Mouse (Mus musculus): ENCODE data around the gene 1700125H20Rik.
"Not testable (repeated sequence)": the region's sequence is repeated elsewhere in the genome, so short reads cannot be mapped to it uniquely, and the experiment has no call there.

The 1700125H20Rik gene

GRCm38 (mm10) chr11:85170058-85170740, at the start of gene 1700125H20Rik:
1700125H20Rik (plus strand) TSS chr11:85170404.
- DNase-seq = peak; percentile 87

- no peak for DNase-seq
Observed at GRCm38 (mm10) chr11:85122073-85122472, 48.1 kb upstream of the 1700125H20Rik start.

DNA sequence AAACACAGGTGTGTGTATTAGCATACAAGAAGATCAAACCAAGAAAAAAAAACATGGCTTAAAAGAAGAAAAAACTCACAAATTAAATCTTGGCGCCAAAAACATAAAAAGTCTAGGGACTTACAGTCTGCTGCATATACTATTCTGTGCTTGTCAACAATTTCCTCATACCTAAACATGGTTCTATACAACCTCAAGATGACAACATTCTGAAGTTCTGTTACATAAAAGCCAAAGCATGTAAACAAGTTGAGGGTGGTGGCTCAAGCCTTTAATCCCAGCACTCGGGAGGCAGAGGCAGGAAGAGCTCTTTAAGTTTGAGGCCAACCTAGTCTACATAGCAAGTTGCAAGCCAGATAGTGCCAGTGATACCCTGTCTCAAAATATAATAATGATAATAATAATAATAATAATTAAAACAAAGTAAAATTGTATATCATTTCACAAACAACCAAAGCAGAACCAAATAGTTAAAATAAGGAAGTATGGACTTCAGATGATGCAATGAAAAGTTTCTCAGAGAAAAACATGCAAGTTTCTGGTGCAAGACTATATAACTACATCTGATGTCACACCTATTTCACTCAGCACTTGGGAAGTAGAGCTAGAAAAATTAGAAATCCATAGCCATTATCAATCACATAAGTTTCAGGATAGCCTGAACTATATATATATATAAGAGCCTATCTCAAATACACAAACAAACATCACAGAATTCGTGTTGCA, 46.8 kb upstream of the 1700125H20Rik start:
- DNase-seq = no peak

- DNase-seq = no peak
Observed at GRCm38 (mm10) chr11:85126257-85127102, 43.7 kb upstream of the 1700125H20Rik start.

- DNase-seq = no peak
Observed at GRCm38 (mm10) chr11:85128883-85129282, 41.3 kb upstream of the 1700125H20Rik start.

DNA sequence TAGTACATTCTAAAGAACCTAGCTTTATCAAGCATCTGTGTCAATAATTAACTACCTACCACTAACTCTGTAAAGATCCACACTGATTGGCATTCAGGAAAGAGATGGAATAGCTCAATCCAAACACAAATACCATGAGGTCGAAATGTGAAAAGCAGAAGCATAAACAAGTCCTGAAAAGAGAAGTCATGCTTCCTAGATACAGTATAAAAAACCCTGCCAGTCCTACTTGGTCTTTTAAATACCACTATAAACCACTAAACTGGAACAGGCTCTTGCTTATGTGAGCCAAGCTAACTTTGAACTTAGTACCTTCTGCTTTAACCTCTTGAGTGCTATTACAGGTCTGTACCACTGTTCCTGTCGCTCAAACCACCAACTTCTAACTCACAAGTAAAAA, 38.7 kb upstream of the 1700125H20Rik start:
- DNase-seq = no peak

DNA sequence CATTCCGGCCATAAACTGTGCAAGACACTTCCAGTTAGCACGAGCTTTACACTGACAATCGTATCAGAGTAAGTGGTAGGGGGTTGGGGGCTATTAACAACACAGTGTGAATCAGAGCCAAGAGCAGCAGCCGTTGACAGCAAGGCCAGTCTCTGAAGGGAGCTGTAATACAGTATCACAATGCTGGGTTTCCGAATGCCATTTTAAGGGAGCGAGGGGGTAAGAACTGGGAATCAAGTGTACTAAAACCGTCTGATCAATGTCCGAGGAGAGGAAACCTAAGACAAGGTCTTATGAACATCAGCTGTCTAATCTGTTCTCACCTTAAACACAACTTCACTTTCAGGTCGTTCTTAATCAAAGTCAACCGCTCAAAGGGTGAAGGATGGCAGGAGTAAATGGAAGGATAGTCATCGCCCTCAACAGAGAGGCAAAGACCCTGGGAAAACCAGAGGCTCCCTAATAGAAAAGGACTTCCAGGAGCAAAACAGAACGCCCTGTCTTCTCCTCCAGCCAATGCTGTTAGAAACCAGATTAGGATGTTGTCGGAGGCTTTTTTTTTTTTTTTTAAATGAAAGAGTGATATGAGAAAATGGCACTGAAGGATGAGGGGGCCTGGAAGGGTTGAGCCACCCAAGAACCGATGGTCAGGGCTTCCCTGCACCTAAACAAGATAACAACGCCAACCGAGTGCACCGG, 31.3 kb upstream of the 1700125H20Rik start:
- peak; percentile 5 for DNase-seq

DNA sequence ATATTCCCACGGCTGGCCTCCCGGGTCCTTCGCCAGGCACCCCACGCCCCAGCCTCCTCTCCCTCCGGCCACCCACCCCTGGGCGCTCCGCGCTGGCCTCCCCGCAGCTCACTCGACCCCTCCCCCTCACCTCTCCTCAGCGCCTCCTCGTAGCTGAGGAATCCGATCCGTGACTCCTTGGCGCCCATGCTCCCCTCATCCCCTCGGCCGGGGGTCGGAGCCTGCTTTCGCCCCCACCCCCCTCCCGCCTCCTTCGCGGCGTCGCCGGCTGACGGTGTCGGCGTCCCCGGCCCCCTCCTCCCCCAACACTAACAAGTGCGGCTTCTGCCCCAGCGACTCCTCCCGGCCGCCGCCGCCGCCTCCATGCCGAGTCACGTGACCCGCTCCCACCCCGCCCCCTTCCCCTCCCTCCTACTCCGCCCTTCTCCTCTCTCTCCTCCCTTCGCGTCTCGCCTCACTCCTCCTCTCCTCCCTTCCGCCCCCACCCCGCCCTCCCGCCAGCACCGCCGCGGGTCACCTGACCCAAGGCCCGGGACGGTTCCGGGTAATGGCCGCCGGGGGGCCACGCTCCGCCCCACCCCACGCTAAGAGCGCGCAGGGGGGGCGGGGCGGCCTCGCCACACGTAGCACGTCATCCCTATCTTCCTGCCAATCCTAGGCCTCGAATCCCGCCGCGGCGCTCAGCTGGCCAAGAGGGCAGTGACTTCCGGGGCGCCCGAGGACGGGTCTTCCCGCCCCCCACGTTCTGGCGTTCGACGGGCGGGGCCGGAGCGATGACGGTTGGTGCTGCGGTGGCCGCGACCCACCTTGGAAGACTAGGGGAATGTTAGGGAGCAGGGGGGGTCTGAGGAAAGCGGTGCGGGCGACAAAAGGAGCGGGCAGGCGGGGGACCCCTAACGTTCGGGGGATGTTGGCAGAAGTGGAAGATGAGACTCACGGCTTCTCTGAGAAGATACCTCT, 30.3 kb upstream of the 1700125H20Rik start, which contains the start of gene Usp32:
TSS of gene Usp32 (minus strand) at position 581 of the 960 bp plus-strand sequence.
- peak; percentile 96 for DNase-seq

GRCm38 (mm10) chr11:85152256-85152930, 17.8 kb upstream of the 1700125H20Rik start:
- DNase-seq = no peak

DNA sequence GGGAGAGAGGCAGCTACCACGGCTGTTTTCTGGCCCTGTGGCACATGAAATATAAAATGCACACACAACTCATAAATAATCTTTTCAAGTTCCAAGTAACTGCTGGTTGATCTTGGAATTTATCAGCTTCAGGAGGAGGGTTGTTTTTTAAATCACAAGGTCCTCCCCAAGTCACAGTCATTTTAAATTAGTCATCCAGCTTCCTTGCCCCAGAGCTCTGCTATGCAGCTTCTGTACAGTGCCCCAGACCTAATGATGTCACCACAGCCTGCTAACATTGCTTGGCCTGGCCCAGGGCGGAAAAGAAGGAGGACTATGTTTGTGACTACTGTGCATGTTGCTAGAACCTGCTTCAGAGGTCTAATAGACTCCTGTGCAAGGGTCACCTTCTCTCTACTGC, 12.9 kb upstream of the 1700125H20Rik start:
- DNase-seq = no peak

GRCm38 (mm10) chr11:85163014-85163413, 7.2 kb upstream of the 1700125H20Rik start:
- DNase-seq = not testable (repeated sequence)

GRCm38 (mm10) chr11:85164371-85164770, 5.8 kb upstream of the 1700125H20Rik start:
- DNase-seq = no peak

DNA sequence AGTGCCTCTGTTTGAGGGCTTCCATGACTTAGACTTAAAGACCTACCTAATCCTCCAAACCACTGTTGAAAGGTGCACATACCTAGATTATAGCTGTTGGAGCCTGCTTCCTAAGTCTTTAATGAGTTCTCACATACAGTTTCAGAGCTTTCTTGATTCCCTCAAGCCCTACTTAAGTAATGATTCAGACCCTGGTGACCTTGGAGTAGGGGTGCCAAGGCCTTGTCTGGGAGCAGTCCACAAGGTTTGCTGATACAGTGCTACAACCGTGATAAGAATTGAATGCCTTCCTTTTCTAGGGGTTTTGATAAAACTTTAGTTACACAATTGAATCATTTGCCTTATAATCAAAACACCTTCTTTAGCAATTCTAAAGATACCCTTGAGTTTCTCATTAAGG, 2.7 kb upstream of the 1700125H20Rik start:
- no peak for DNase-seq

GRCm38 (mm10) chr11:85170833-85171232, 629 bp downstream of the 1700125H20Rik start:
- DNase-seq = no peak

GRCm38 (mm10) chr11:85175941-85176340, 5.7 kb downstream of the 1700125H20Rik start:
- no peak for DNase-seq

DNA sequence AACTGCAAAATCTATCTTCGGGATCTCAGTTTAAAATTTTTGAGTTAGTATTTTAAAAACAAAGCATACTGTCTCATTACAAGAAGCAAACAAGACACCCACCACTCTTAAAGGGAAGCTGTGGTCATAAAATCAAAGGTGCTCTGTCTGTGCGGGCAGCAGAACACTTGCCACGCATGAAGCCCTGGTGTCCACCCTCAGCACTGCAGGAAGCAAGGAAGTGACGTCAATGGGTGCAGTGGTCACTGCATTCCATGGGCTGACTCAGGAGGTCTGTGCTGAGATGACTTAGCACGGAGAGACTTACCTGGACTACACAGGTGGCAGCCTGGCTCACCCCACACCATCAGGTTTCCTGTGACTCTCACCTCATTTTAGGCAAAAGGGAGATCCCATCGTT, 7.6 kb downstream of the 1700125H20Rik start:
- no peak for DNase-seq

DNA sequence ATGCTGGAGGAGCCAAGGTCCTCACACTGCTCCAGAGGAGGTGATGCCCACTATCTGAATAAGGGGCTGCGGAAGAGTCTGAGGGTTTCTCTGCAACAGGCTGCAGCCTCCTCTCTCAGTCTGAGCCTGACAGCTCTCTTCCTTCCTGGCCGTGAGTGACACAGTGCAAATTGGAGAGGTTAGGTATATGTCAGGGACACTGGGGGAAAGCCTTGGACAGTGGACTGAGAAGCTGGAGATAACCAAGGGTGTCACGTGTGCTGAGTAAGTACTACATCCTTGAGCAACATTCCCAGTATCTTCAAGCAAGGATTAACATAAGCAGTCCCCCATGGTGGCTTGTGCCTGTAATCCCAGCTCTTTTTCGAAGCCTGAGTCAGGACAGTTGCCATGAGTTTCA, 8.2 kb downstream of the 1700125H20Rik start:
- DNase-seq = no peak

GRCm38 (mm10) chr11:85182617-85183283, 12.5 kb downstream of the 1700125H20Rik start:
- DNase-seq = peak; percentile 86

DNA sequence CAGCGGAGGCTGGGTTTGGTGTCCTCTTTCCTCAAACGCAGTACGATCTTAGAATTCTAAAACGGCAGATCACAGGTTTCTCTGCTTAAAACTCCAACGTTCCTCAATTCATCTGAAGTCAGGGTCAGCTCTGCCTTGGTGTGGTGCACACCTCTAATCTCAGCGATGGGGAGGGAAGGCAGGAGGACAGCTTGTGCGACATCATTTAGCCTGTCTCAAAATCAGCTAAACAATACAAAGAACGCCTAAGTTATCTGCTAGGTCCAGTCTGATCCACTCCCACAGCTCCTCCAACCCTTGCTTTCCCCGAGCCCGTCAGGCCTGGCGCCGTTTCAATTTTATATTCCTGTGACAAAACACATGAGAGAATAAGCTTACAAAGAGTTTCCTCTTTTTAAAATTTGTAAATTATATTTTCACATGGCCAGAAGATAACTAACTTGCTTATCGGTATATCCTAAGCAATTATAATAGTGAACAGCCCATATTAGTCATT, 13.1 kb downstream of the 1700125H20Rik start:
- no peak for DNase-seq

GRCm38 (mm10) chr11:85184082-85184481, 13.9 kb downstream of the 1700125H20Rik start:
- DNase-seq = peak; percentile 61

Data from thymus, postnatal 25 days (tissue).